ENCODE assay signal across 8 mouse cellular contexts in the genomic region with DNA sequence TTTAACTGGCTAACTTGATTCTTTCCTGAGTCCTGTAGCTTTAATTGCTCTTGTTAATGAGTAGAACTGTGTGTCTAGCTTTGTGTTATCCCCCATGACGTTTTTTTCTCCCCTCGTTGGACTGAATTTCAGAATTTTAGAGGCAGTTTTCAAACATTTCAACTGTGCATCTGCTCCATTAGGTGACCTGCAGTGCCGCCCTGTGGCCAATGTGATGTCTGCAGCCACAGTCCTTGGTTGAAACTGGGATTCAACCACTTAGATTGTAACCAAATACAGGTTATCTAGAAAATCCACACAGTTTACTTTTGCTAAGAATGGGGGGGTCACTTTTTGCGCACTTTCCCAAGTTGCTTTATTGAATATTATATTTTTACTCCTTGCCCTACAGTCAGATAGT.
A peak's percentile ranks its signal among the peaks of the same experiment; 100 is the strongest.
DNase-seq lines count a peak whose midpoint lies in the region; ATAC-seq and TF ChIP-seq lines count a peak whose summit lies in the region.

No protein-coding gene starts in this region.

- peak; percentile 75; the same call in 1 of the 2 replicates for TF ChIP-seq CTCF in spleen, adult 2 months (IDR thresholded peaks at IDR 0.05; ENCODE audit: extremely low read depth, insufficient read depth, insufficient read length, insufficient replicate concordance)

- 0 out of 2 replicates have a peak, but pooled peaks cover 2% of the 10 kb centered on the region for H3K4me1 ChIP-seq in spleen, adult 2 months (ENCODE audit: control insufficient read depth, insufficient read depth, insufficient read length)

- DNase-seq in adrenal gland, adult (ENCODE audit: inconsistent age in 2 of 2, low spot score in 1 of 2) = peak; percentile 45 to 89
- DNase-seq in adrenal gland, adult 8-10 months = no peak
- DNase-seq in T-cell, adult 2 months (ENCODE audit: low spot score) = peak; percentile 72
- DNase-seq in layer of hippocampus, postnatal 14 days (ENCODE audit: low spot score in 2 of 2) = peak; percentile 83 to 87
- peak in 1 of 2 experiments; percentile 67 for DNase-seq in spleen, adult 2 months (ENCODE audit: low read depth in 1 of 2, low spot score in 2 of 2)

- 5% methylated on average over 4 of the region's 4 CpGs for WGBS in spleen, adult 2 months

- no peaks in the 10 kb centered on the region for H3K36me3 ChIP-seq in spleen, adult 2 months (ENCODE audit: control insufficient read depth, insufficient read depth, low read length)

- H3K27me3 ChIP-seq in spleen, adult 2 months (ENCODE audit: control insufficient read depth, insufficient read depth, low read length) = no peaks in the 10 kb centered on the region

- TF ChIP-seq POLR2A in spleen, adult 2 months (IDR thresholded peaks at IDR 0.05; ENCODE audit: low read depth, low read length) = no peak

- H3K27ac ChIP-seq in spleen, adult 2 months (ENCODE audit: insufficient read depth, low read length) = no peak overlapping the region

- peak; percentile 57 for ATAC-seq in common myeloid progenitor, adult 5-6 weeks (replicated peaks; ENCODE audit: low read depth, poor library complexity, severe bottlenecking)
- ATAC-seq in granulocyte monocyte progenitor cell, adult 5-6 weeks (replicated peaks; ENCODE audit: poor library complexity, severe bottlenecking) = peak; percentile 55
- peak; percentile 87 for ATAC-seq in megakaryocyte progenitor cell, adult 5-6 weeks (replicated peaks; ENCODE audit: poor library complexity)

- H3K4me3 ChIP-seq in spleen, adult 2 months (ENCODE audit: extremely low read depth, insufficient read depth, insufficient read length) = no peak overlapping the region
